ENCODE assay signal across 32 mouse cellular contexts in the genomic region with DNA sequence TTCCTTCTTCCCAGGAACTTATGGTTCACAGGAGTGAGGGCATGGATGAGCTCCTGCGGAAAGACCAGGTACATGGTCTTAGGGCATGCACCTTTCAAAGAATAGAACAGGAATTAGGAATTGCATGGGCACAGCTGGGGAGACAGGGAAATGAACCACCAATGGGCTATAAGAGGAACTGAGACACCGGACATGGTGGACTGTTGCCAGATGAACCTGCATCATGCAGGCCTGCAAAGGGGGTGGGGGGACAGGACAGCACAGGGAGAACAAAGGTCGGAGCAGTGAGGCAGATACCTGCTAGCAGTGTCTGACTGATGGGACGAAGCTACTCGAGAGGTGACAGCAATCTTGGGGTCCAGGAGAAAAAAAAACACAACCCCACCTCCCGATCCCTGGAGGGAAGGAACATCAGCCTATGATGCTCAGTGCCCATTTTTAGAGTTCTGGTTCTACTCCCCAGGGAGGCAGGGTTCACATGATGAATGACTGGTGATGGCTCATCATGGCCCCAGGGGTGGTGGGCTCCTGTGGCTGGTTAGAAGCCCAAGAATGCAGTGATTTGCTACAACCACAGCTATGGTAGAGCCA. TPM values are rescaled to one million over a fixed set of nuclear protein-coding genes. Genes with fewer than 3 reads are reported as not detected.
DNase-seq lines count a peak whose midpoint lies in the region; ATAC-seq and TF ChIP-seq lines count a peak whose summit lies in the region.
"Had no signal": no experiment of that assay in that cellular context is flagged by ENCODE, and none has a peak within 500 bp of the region (broad histone marks: within the 10 kb centered on the region; RNA-seq: fewer than 3 reads in every experiment).

No protein-coding gene starts in this region.

- peaks cover 12% of the 10 kb centered on the region for H3K4me1 ChIP-seq in kidney, embryonic 16.5 days (ENCODE audit: insufficient read depth, low read length)
- H3K4me1 ChIP-seq in brown adipose tissue, adult 24 weeks (ENCODE audit: control insufficient read depth, insufficient read depth, insufficient read length, low read length), result peaks cover 8% of the 10 kb centered on the region

- no peak overlapping the region; the same call in 1 of the 2 replicates for H3K27ac ChIP-seq in gastrocnemius, adult 2 months
- H3K27ac ChIP-seq in kidney, embryonic 16.5 days (ENCODE audit: low read length), result no peak overlapping the region
- H3K27ac ChIP-seq in brown adipose tissue, adult 24 weeks (replicated peaks; ENCODE audit: low read depth, low read length), result 0 out of 2 replicates have a peak overlapping the region, but pooled peaks have one; percentile 21
- H3K27ac ChIP-seq: embryonic facial prominence, embryonic 10.5 days; embryonic facial prominence, embryonic 13.5 days; forebrain, embryonic 12.5 days; forebrain, embryonic 15.5 days; heart, embryonic 15.5 days; hindbrain, embryonic 14.5 days; hindbrain, postnatal 0 days had no signal

- ATAC-seq in kidney, embryonic 16.5 days (ENCODE audit: low FRiP score, low TSS enrichment), result no peak
- ATAC-seq: CD4-positive, CD25-positive, alpha-beta regulatory T cell, adult 4 months; forebrain, embryonic 15.5 days; hindbrain, postnatal 0 days; inflammation-experienced regulatory T-cells, adult 6 months; intestine, embryonic 16.5 days; Patski had no signal

- H3K4me3 ChIP-seq in gastrocnemius, adult 2 months, result no peak overlapping the region
- no peak overlapping the region for H3K4me3 ChIP-seq in kidney, embryonic 16.5 days (ENCODE audit: low read length)
- no peak overlapping the region for H3K4me3 ChIP-seq in brown adipose tissue, adult 24 weeks (ENCODE audit: insufficient read depth, low read depth, low read length)
- H3K4me3 ChIP-seq: embryonic facial prominence, embryonic 10.5 days; embryonic facial prominence, embryonic 13.5 days; erythroblast, embryonic 14.5 days; forebrain, embryonic 12.5 days; forebrain, embryonic 15.5 days; heart, embryonic 12.5 days; heart, embryonic 15.5 days had no signal

- H3K27me3 ChIP-seq in kidney, embryonic 16.5 days (ENCODE audit: insufficient read depth, low read length), result no peaks in the 10 kb centered on the region
- H3K27me3 ChIP-seq: embryonic facial prominence, embryonic 13.5 days; forebrain, embryonic 15.5 days; heart, embryonic 12.5 days; heart, embryonic 15.5 days; Patski had no signal

- H3K9ac ChIP-seq in kidney, embryonic 16.5 days (replicated peaks; ENCODE audit: low read length), result no peak overlapping the region
- H3K9ac ChIP-seq: embryonic facial prominence, embryonic 13.5 days; forebrain, embryonic 12.5 days; forebrain, embryonic 15.5 days; heart, embryonic 12.5 days; heart, embryonic 15.5 days; hindbrain, embryonic 14.5 days had no signal

- peak; percentile 17 for DNase-seq in gastrocnemius, adult 2 months
- DNase-seq in gastrocnemius, postnatal 25 days, result no peak
- peak; percentile 50 for DNase-seq in kidney, postnatal 10 days
- peak; percentile 38 to 51 for DNase-seq in kidney, postnatal 36 days
- DNase-seq in kidney, adult 8-10 months, result no peak
- DNase-seq in spleen, postnatal 36 days (ENCODE audit: low spot score in 2 of 2), result no peak
- DNase-seq: adrenal gland, postnatal 10 days; adrenal gland, postnatal 36 days; cerebellum, adult 11 months; cerebellum, adult 8-10 months; cerebellum, postnatal 10 days; cerebellum, postnatal 36 days; embryo, embryonic 11 days; gastrocnemius, postnatal 36 days; heart, postnatal 10 days; heart, postnatal 4 days had no signal

- H3K9me3 ChIP-seq in kidney, embryonic 16.5 days (ENCODE audit: low read length), result no peaks in the 10 kb centered on the region
- H3K9me3 ChIP-seq: embryonic facial prominence, embryonic 10.5 days; embryonic facial prominence, embryonic 13.5 days; forebrain, embryonic 12.5 days; forebrain, embryonic 15.5 days; heart, embryonic 12.5 days; heart, embryonic 15.5 days had no signal

- no peak for TF ChIP-seq CTCF in gastrocnemius, adult 2 months (IDR thresholded peaks at IDR 0.05)

- H3K36me3 ChIP-seq in kidney, embryonic 16.5 days (ENCODE audit: insufficient read depth, low read length), result no peaks in the 10 kb centered on the region
- H3K36me3 ChIP-seq: forebrain, embryonic 12.5 days; forebrain, embryonic 15.5 days; heart, embryonic 15.5 days had no signal

- H3K4me2 ChIP-seq in kidney, embryonic 16.5 days (replicated peaks; ENCODE audit: low read depth, low read length), result no peak overlapping the region
- H3K4me2 ChIP-seq: embryonic facial prominence, embryonic 13.5 days; forebrain, embryonic 12.5 days; forebrain, embryonic 15.5 days; heart, embryonic 12.5 days; heart, embryonic 15.5 days; hindbrain, embryonic 14.5 days had no signal

- intact Hi-C loops in gastrocnemius, adult 2 months (cut with DNase I), result loop anchor here (2.0 kb wide), 1 partner anchor 271 kb away; no protein-coding TSS in a partner anchor

- 87% methylated on average over 6 of the region's 6 CpGs for WGBS in kidney, embryonic 16.5 days

RNA-seq across cellular contexts. Expression of a gene that starts 11.6 kb away (rescaled TPM):
- 10 to 100 TPM; 16.9 to 22.7 TPM for total RNA-seq in gastrocnemius, adult 2 months (2021)
- total RNA-seq in gastrocnemius, postnatal 25 days (2021), result 10 to 100 TPM; 14.4 to 17.3 TPM
- polyA plus RNA-seq in kidney, embryonic 16.5 days (2015; fragmentation: Nextera tagmentation; extraction: Ambion mirVana), result 43.9 and 44.6 TPM in 2 replicates
- polyA plus RNA-seq in brown adipose tissue, adult 24 weeks (2012; ENCODE audit: insufficient read depth, insufficient read length, missing spikeins), result 8.6 and 12.6 TPM in 2 replicates

RNA-seq across cellular contexts. Expression of a gene that starts 44.6 kb away (rescaled TPM):
- total RNA-seq in gastrocnemius, adult 2 months (2021), result 10 to 100 TPM; 48.5 to 55.1 TPM
- total RNA-seq in gastrocnemius, postnatal 25 days (2021), result 10 to 100 TPM; 49.4 to 53.0 TPM
- 43.0 and 48.9 TPM in 2 replicates for polyA plus RNA-seq in kidney, embryonic 16.5 days (2015; fragmentation: Nextera tagmentation; extraction: Ambion mirVana)
- 1.1 and 1.6 TPM in 2 replicates for polyA plus RNA-seq in brown adipose tissue, adult 24 weeks (2012; ENCODE audit: insufficient read depth, insufficient read length, missing spikeins)
- total RNA-seq: granulocyte monocyte progenitor cell, adult 5-6 weeks had no signal
- polyA plus RNA-seq: inflammation-experienced regulatory T-cells, adult 6 months had no signal

Comparison
In these comparisons a context has a peak if more than half of its experiments do, and no peak if none do; other contexts are left out.
1. DNase-seq: peak in gastrocnemius, adult 2 months (single experiment), kidney, postnatal 10 days (single experiment) and kidney, postnatal 36 days (2 of 2); none in gastrocnemius, postnatal 25 days (single experiment), kidney, adult 8-10 months (0 of 2) and spleen, postnatal 36 days (0 of 2).